Mouse (Mus musculus) G1E (cell line): Measurements from ENCODE around the gene Mttp.

ENCODE experiments used
- CTCF ChIP-seq: IDR thresholded peaks from 2 replicates; pipeline ENCODE4 v1.5.1; 2012; ENCODE audit warnings: low read depth, low read length, inconsistent platforms, mixed read lengths
- GATA1 ChIP-seq: IDR thresholded peaks from 2 replicates; pipeline ENCODE4 v1.6.1; 2012; ENCODE audit warnings: borderline replicate concordance, low read length, inconsistent platforms, mixed read lengths
- GATA2 ChIP-seq: IDR thresholded peaks from 2 replicates; pipeline ENCODE4 v1.6.1; 2012; ENCODE audit warnings: low read depth, low read length, inconsistent platforms, borderline replicate concordance
- POLR2AphosphoS5 ChIP-seq: IDR thresholded peaks from 2 replicates; pipeline ENCODE4 v1.6.1; 2012; ENCODE audit warnings: low read depth, low read length, inconsistent platforms; ENCODE audit not compliant: insufficient replicate concordance
- TAL1 ChIP-seq: conservative IDR thresholded peaks from 2 replicates; pipeline ENCODE4 v1.6.1; 2012; ENCODE audit warnings: low read depth, low read length, inconsistent platforms, mixed read lengths

DNA sequence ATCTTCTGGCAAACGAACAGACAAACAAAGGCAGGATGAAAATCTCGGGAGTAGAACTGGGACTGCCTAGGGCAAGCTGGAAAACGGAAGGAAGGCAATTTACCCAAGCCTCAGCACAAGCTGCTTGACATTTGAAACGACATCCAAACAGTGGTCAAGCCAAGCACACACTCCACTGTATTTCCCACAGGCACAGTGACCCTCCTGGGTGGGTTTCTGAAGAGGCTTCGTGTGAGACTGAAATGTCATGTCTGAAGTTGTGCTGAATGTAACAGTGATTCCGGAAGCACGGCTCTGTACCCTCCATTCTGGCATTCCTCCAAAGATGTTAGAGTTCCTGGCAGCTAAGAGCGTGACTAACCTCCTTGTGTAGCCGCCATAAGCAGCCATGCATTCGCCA is 49.0 kb downstream of the Mttp start:
- no peak for TF ChIP-seq POLR2AphosphoS5
- no peak for TF ChIP-seq CTCF
- no peak for TF ChIP-seq TAL1
- TF ChIP-seq GATA1 = no peak
- no peak for TF ChIP-seq GATA2
